Mouse (Mus musculus) midbrain, embryonic 14.5 days (tissue): ENCODE results near the gene Fyn. TPM values are rescaled to one million over a fixed set of nuclear protein-coding genes. Genes with fewer than 3 reads are reported as not detected.

Source experiments
- ATAC-seq: fragments of 200-750 bp; cut with Nextera tagmentation; 2 replicates; pipeline ENCODE4 v1.8.0; 2017; ENCODE audit warnings: moderate number of reproducible peaks, moderate library complexity; ENCODE audit not compliant: low FRiP score, low TSS enrichment
- DNase-seq: peaks from one replicate; pipeline ENCODE4 v3.0.0-alpha.2; 2015
- H3K27ac ChIP-seq: fragments of 300-500 bp; sonication (generic); replicated peaks from 2 replicates; pipeline ENCODE4 v1.5.1; 2014; ENCODE audit warnings: mild to moderate bottlenecking, low read depth, low read length, moderate library complexity
- H3K27me3 ChIP-seq: fragments of 300-500 bp; sonication (generic); 2 replicates; pipeline ENCODE4 v1.6.1; 2014; ENCODE audit warnings: low read length, control low read depth, mixed read lengths; ENCODE audit not compliant: control insufficient read depth, insufficient read depth
- H3K36me3 ChIP-seq: fragments of 300-500 bp; sonication (generic); 2 replicates; pipeline ENCODE4 v1.6.1; 2014; ENCODE audit warnings: low read length, control low read depth; ENCODE audit not compliant: control insufficient read depth, insufficient read depth
- H3K4me1 ChIP-seq: fragments of 300-500 bp; sonication (generic); 2 replicates; pipeline ENCODE4 v1.6.1; 2014; ENCODE audit warnings: mild to moderate bottlenecking, antibody characterized with exemption, low read length, control low read depth; ENCODE audit not compliant: control insufficient read depth, insufficient read depth
- H3K4me2 ChIP-seq: fragments of 300-500 bp; sonication (generic); 2 replicates; pipeline ENCODE4 v1.6.1; 2014; ENCODE audit warnings: mild to moderate bottlenecking, low read length, moderate library complexity
- H3K4me3 ChIP-seq: fragments of 300-500 bp; sonication (generic); replicated peaks from 2 replicates; pipeline ENCODE4 v1.5.1; 2014; ENCODE audit warnings: low read depth, low read length
- H3K9ac ChIP-seq: fragments of 300-500 bp; sonication (generic); replicated peaks from 2 replicates; pipeline ENCODE4 v1.6.1; 2014; ENCODE audit warnings: mild to moderate bottlenecking, low read length, moderate library complexity
- H3K9me3 ChIP-seq: fragments of 300-500 bp; sonication (generic); 2 replicates; pipeline ENCODE4 v1.6.1; 2016; ENCODE audit warnings: low read length, control low read depth, mixed read lengths; ENCODE audit not compliant: control insufficient read depth
- WGBS: fragments of 180-500 bp; shearing (Covaris S2); extraction: QIAGEN DNeasy Blood & Tissue Kit; methylation state at CpG from one replicate; pipeline ENCODE4 v1.1.7; 2014; 5-methylcytosine and 5-hydroxymethylcytosine counted together
- polyA plus RNA-seq: library from polyadenylated mRNA; unstranded; fragments of >200 nt; fragmentation: Nextera tagmentation; extraction: Ambion mirVana; gene quantifications from 2 replicates; pipeline ENCODE4 v1.2.1, GENCODE M21; 2014

Gene Fyn
- polyA plus RNA-seq, 1 experiment from 2014 or later = 90.8 TPM

GRCm38 (mm10) chr10:39589765-39590546 is 221.3 kb downstream of the Fyn start:
- DNase-seq (no peak), ATAC-seq (no peak)
- H3K4me1 ChIP-seq = peaks cover 28% of the 10 kb centered on the region
- no peak overlapping the region for H3K4me2 ChIP-seq
- no peaks in the 10 kb centered on the region for H3K36me3 ChIP-seq
- no peaks in the 10 kb centered on the region for H3K27me3 ChIP-seq
- WGBS = 77% methylated on average over 19 of the region's 19 CpGs
- H3K9me3 ChIP-seq = no peaks in the 10 kb centered on the region; the same call in 1 of the 2 replicates
- H3K9ac ChIP-seq = no peak overlapping the region
- no peak overlapping the region for H3K27ac ChIP-seq
- H3K4me3 ChIP-seq = no peak overlapping the region

GRCm38 (mm10) chr10:39590629-39591028 is 222.0 kb downstream of the Fyn start:
- Histone ChIP-seq H3K4me2 (no peak overlapping the region), H3K4me1 (peaks cover 28% of the 10 kb centered on the region), H3K4me3 (no peak overlapping the region), H3K27ac (no peak overlapping the region), H3K27me3 (no peaks in the 10 kb centered on the region), H3K9me3 (no peaks in the 10 kb centered on the region; the same call in 1 of the 2 replicates), H3K36me3 (no peaks in the 10 kb centered on the region), H3K9ac (no peak overlapping the region)
- DNase-seq (no peak), ATAC-seq (no peak)
- 86% methylated on average over 10 of the region's 10 CpGs for WGBS

- 41% methylated on average over 4 of the region's 4 CpGs for WGBS
- no peaks in the 10 kb centered on the region; the same call in 1 of the 2 replicates for H3K9me3 ChIP-seq
- H3K27ac ChIP-seq = no peak overlapping the region
- H3K36me3 ChIP-seq = no peaks in the 10 kb centered on the region
- H3K4me1 ChIP-seq = peaks cover 36% of the 10 kb centered on the region
- ATAC-seq (no peak), DNase-seq (no peak)
- no peaks in the 10 kb centered on the region for H3K27me3 ChIP-seq
- H3K9ac ChIP-seq = no peak overlapping the region
- H3K4me2 ChIP-seq = no peak overlapping the region
- no peak overlapping the region for H3K4me3 ChIP-seq
Observed at GRCm38 (mm10) chr10:39592501-39592900, 223.8 kb downstream of the Fyn start.

- Histone ChIP-seq H3K27me3 (no peaks in the 10 kb centered on the region), H3K27ac (no peak overlapping the region), H3K4me3 (no peak overlapping the region), H3K4me1 (peaks cover 18% of the 10 kb centered on the region), H3K4me2 (no peak overlapping the region), H3K36me3 (no peaks in the 10 kb centered on the region), H3K9ac (no peak overlapping the region), H3K9me3 (no peaks in the 10 kb centered on the region; the same call in 1 of the 2 replicates)
- ATAC-seq = no peak
- no peak for DNase-seq
- 70% methylated on average over 1 of the region's 1 CpGs for WGBS
Observed at GRCm38 (mm10) chr10:39594716-39595115, 226.1 kb downstream of the Fyn start.

GRCm38 (mm10) chr10:39595862-39596261 is 227.2 kb downstream of the Fyn start:
- Histone ChIP-seq H3K4me1 (peaks cover 18% of the 10 kb centered on the region), H3K36me3 (no peaks in the 10 kb centered on the region), H3K27me3 (no peaks in the 10 kb centered on the region), H3K4me3 (no peak overlapping the region), H3K9me3 (no peaks in the 10 kb centered on the region; the same call in 1 of the 2 replicates), H3K4me2 (no peak overlapping the region), H3K9ac (no peak overlapping the region), H3K27ac (no peak overlapping the region; the same call in 1 of the 2 replicates)
- DNase-seq (no peak), ATAC-seq (no peak)
- WGBS = 83% methylated on average over 3 of the region's 3 CpGs

GRCm38 (mm10) chr10:39597116-39597791 is 228.6 kb downstream of the Fyn start:
- H3K4me1 ChIP-seq = peaks cover 18% of the 10 kb centered on the region
- H3K36me3 ChIP-seq = no peaks in the 10 kb centered on the region
- H3K9me3 ChIP-seq = no peaks in the 10 kb centered on the region; the same call in 1 of the 2 replicates
- 37% methylated on average over 9 of the region's 9 CpGs for WGBS
- H3K9ac ChIP-seq = peak overlapping the region; percentile 21; the same call in 1 of the 2 replicates
- H3K4me2 ChIP-seq = no peak overlapping the region
- peak overlapping the region; percentile 73 for H3K27ac ChIP-seq
- no peaks in the 10 kb centered on the region for H3K27me3 ChIP-seq
- DNase-seq = no peak
- ATAC-seq = peak; percentile 20; the same call in 1 of the 2 replicates
- H3K4me3 ChIP-seq = no peak overlapping the region

GRCm38 (mm10) chr10:39597792-39598183 is 229.1 kb downstream of the Fyn start:
- Histone ChIP-seq H3K36me3 (no peaks in the 10 kb centered on the region), H3K27ac (peak overlapping the region; percentile 73), H3K4me2 (no peak overlapping the region), H3K4me1 (peaks cover 18% of the 10 kb centered on the region), H3K9me3 (no peaks in the 10 kb centered on the region; the same call in 1 of the 2 replicates), H3K4me3 (no peak overlapping the region), H3K27me3 (no peaks in the 10 kb centered on the region), H3K9ac (peak overlapping the region; percentile 21; the same call in 1 of the 2 replicates)
- ATAC-seq (no peak), DNase-seq (no peak)
- 52% methylated on average over 3 of the region's 3 CpGs for WGBS

- H3K27ac ChIP-seq = no peak overlapping the region
- DNase-seq (no peak), ATAC-seq (no peak)
- no peaks in the 10 kb centered on the region for H3K36me3 ChIP-seq
- WGBS = 94% methylated on average over 4 of the region's 4 CpGs
- no peak overlapping the region for H3K4me3 ChIP-seq
- H3K4me1 ChIP-seq = peaks cover 18% of the 10 kb centered on the region
- H3K9ac ChIP-seq = no peak overlapping the region
- H3K9me3 ChIP-seq = peaks cover 5% of the 10 kb centered on the region; the same call in 1 of the 2 replicates
- no peak overlapping the region for H3K4me2 ChIP-seq
- H3K27me3 ChIP-seq = no peaks in the 10 kb centered on the region
Observed at GRCm38 (mm10) chr10:39599601-39600000, 230.9 kb downstream of the Fyn start.
